Mouse (Mus musculus): ENCODE data around the gene H2afb3. TPM values are rescaled to one million over a fixed set of nuclear protein-coding genes. Genes with fewer than 3 reads are reported as not detected.
A peak's percentile ranks its signal among the peaks of the same experiment; 100 is the strongest.
"Not testable (repeated sequence)": the region's sequence is repeated elsewhere in the genome, so short reads cannot be mapped to it uniquely, and the experiment has no call there.

The H2afb3 gene
- not detected in 2 replicates for polyA plus RNA-seq (2012; rRNA removed)
- not detected in 2 replicates for polyA plus RNA-seq (2014; fragmentation: Nextera tagmentation; extraction: Ambion mirVana)

GRCm38 (mm10) chrX:120312995-120313394 is at the start of gene H2afb3:
TSS of gene H2afb3 (minus strand) at chrX:120313095.
- DNase-seq (ENCODE audit: low read depth in 3 of 3, low spot score in 3 of 3); H3K9me3 ChIP-seq (ENCODE audit: control insufficient read depth, low read length); H3K4me2 ChIP-seq (ENCODE audit: low read depth); ATAC-seq (ENCODE audit: insufficient read depth); H3K4me1 ChIP-seq (replicated peaks; ENCODE audit: control insufficient read depth in 2 of 2, insufficient read depth in 2 of 2, low read length in 1 of 2); H3K27me3 ChIP-seq (ENCODE audit: control insufficient read depth, insufficient read depth, low read length); H3K27ac ChIP-seq; H3K9ac ChIP-seq (replicated peaks); H3K36me3 ChIP-seq (replicated peaks; ENCODE audit: control insufficient read depth, insufficient read depth, low read depth); H3K4me3 ChIP-seq (ENCODE audit: insufficient read depth in 1 of 2, low read depth in 2 of 2, low read length in 2 of 2): not testable (repeated sequence)
- WGBS (ENCODE audit: insufficient replicate concordance) = 63% methylated on average over 6 of the region's 10 CpGs

- no peak overlapping the region for H3K9ac ChIP-seq (replicated peaks)
- H3K27ac ChIP-seq = no peak overlapping the region
- TF ChIP-seq EP300 (IDR thresholded peaks at IDR 0.05; ENCODE audit: low read depth) (no peak), CTCF (IDR thresholded peaks at IDR 0.05; ENCODE audit: low read depth) (no peak)
- no peak overlapping the region for H3K4me3 ChIP-seq (ENCODE audit: insufficient read depth in 1 of 2, low read depth in 2 of 2, low read length in 2 of 2)
- no peaks in the 10 kb centered on the region for H3K27me3 ChIP-seq (ENCODE audit: control insufficient read depth, insufficient read depth, low read length)
- H3K36me3 ChIP-seq (replicated peaks; ENCODE audit: control insufficient read depth, insufficient read depth, low read depth) = no peaks in the 10 kb centered on the region
- DNase-seq (ENCODE audit: low read depth in 3 of 3, low spot score in 3 of 3) (no peak), ATAC-seq (ENCODE audit: insufficient read depth) (no peak)
- H3K4me2 ChIP-seq (ENCODE audit: low read depth) = no peak overlapping the region
- H3K4me1 ChIP-seq (replicated peaks; ENCODE audit: control insufficient read depth in 2 of 2, insufficient read depth in 2 of 2, low read length in 1 of 2) = no peaks in the 10 kb centered on the region
- WGBS (ENCODE audit: insufficient replicate concordance) = 26% methylated on average over 2 of the region's 2 CpGs
- H3K9me3 ChIP-seq (ENCODE audit: control insufficient read depth, low read length) = no peaks in the 10 kb centered on the region
These were observed 11.3 kb downstream of the H2afb3 start for GRCm38 (mm10) chrX:120301469-120302175.

GRCm38 (mm10) chrX:120292832-120293750 is 19.8 kb downstream of the H2afb3 start:
- peaks cover 8% of the 10 kb centered on the region for H3K27me3 ChIP-seq (ENCODE audit: control insufficient read depth, insufficient read depth, low read length)
- no peaks in the 10 kb centered on the region for H3K36me3 ChIP-seq (replicated peaks; ENCODE audit: control insufficient read depth, insufficient read depth, low read depth)
- peak overlapping the region in 1 of 2 experiments; percentile 9; a peak in 2 of 4 replicates for H3K4me3 ChIP-seq (ENCODE audit: insufficient read depth in 1 of 2, low read depth in 2 of 2, low read length in 2 of 2)
- no peak for ATAC-seq (ENCODE audit: insufficient read depth)
- H3K9me3 ChIP-seq (ENCODE audit: control insufficient read depth, low read length) = no peaks in the 10 kb centered on the region
- peak overlapping the region; percentile 18; the same call in 1 of the 2 replicates for H3K4me2 ChIP-seq (ENCODE audit: low read depth)
- no peak overlapping the region for H3K9ac ChIP-seq (replicated peaks)
- TF ChIP-seq CTCF (IDR thresholded peaks at IDR 0.05; ENCODE audit: low read depth) = no peak
- no peak for DNase-seq (ENCODE audit: low read depth in 3 of 3, low spot score in 3 of 3)
- no peaks in the 10 kb centered on the region for H3K4me1 ChIP-seq (replicated peaks; ENCODE audit: control insufficient read depth in 2 of 2, insufficient read depth in 2 of 2, low read length in 1 of 2)
- H3K27ac ChIP-seq = no peak overlapping the region
- 3% methylated on average over 29 of the region's 46 CpGs for WGBS (ENCODE audit: insufficient replicate concordance)

- Histone ChIP-seq H3K27ac (no peak overlapping the region), H3K4me1 (replicated peaks; ENCODE audit: control insufficient read depth in 2 of 2, insufficient read depth in 2 of 2, low read length in 1 of 2) (no peaks in the 10 kb centered on the region), H3K4me3 (ENCODE audit: insufficient read depth in 1 of 2, low read depth in 2 of 2, low read length in 2 of 2) (no peak overlapping the region), H3K9me3 (ENCODE audit: control insufficient read depth, low read length) (no peaks in the 10 kb centered on the region), H3K9ac (replicated peaks) (no peak overlapping the region), H3K27me3 (ENCODE audit: control insufficient read depth, insufficient read depth, low read length) (peaks cover 8% of the 10 kb centered on the region), H3K36me3 (replicated peaks; ENCODE audit: control insufficient read depth, insufficient read depth, low read depth) (no peaks in the 10 kb centered on the region), H3K4me2 (ENCODE audit: low read depth) (no peak overlapping the region)
- ATAC-seq (ENCODE audit: insufficient read depth) = no peak
- TF ChIP-seq EP300 (IDR thresholded peaks at IDR 0.05; ENCODE audit: low read depth) = no peak
- DNase-seq (ENCODE audit: low read depth in 3 of 3, low spot score in 3 of 3) = no peak
- 12% methylated on average over 13 of the region's 13 CpGs for WGBS (ENCODE audit: insufficient replicate concordance)
These were observed 21.2 kb downstream of the H2afb3 start for GRCm38 (mm10) chrX:120291696-120292095.

GRCm38 (mm10) chrX:120290900-120291280 is 22.0 kb downstream of the H2afb3 start:
- Histone ChIP-seq H3K9me3 (ENCODE audit: control insufficient read depth, low read length) (no peaks in the 10 kb centered on the region), H3K4me1 (replicated peaks; ENCODE audit: control insufficient read depth in 2 of 2, insufficient read depth in 2 of 2, low read length in 1 of 2) (no peaks in the 10 kb centered on the region), H3K27ac (no peak overlapping the region), H3K36me3 (replicated peaks; ENCODE audit: control insufficient read depth, insufficient read depth, low read depth) (no peaks in the 10 kb centered on the region), H3K4me3 (ENCODE audit: insufficient read depth in 1 of 2, low read depth in 2 of 2, low read length in 2 of 2) (no peak overlapping the region), H3K4me2 (ENCODE audit: low read depth) (no peak overlapping the region), H3K27me3 (ENCODE audit: control insufficient read depth, insufficient read depth, low read length) (peaks cover 8% of the 10 kb centered on the region), H3K9ac (replicated peaks) (no peak overlapping the region)
- WGBS (ENCODE audit: insufficient replicate concordance) = 8% methylated on average over 18 of the region's 18 CpGs
- no peak for TF ChIP-seq EP300 (IDR thresholded peaks at IDR 0.05; ENCODE audit: low read depth)
- TF ChIP-seq CTCF (IDR thresholded peaks at IDR 0.05; ENCODE audit: low read depth) = no peak
- DNase-seq (ENCODE audit: low read depth in 3 of 3, low spot score in 3 of 3) (no peak), ATAC-seq (ENCODE audit: insufficient read depth) (no peak)
